Mouse (Mus musculus): ENCODE measurements around the gene Bora.
A peak's percentile ranks its signal among the peaks of the same experiment; 100 is the strongest.

Bora gene

DNA sequence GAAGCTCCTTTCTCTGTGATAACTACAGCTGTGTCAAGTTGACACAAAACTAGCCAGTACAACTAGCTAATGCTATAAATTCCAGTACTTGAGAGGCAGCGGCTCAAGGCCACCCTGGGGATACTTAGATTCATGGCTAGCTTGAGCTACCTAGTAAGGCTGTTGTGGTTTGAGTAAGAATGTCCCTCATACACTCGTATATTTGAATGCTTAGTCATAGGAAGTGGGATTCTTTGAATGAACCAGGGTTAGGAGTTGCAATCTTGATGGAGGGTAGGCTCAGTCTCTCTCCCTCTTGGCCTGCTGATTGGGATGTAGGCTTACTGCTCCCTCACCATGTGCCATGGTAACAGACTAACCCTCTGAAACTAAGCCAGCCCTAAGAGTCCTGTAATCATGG lies 17.1 kb downstream of the Bora start:
- DNase-seq (ENCODE audit: low spot score in 2 of 2): no peak

DNA sequence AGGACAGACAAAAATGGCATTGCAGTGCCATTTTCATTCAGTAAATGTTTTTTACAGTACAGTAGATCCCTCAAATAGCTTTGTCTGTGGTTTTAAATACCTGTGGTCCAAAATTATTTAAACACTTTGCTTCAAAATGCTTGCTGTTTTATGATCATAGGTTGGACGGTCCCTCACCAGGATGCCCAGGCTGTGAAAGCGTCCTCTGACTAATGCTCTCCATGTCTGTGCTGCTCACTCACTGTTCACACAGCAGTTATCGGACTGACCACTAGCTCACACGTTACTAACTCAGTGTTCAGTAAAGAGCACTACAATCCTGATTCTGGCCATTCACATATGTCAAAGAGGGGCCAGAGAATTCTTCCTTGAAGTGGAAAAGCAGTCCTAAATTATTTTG lies 25.1 kb downstream of the Bora start:
- no peak for DNase-seq (ENCODE audit: low spot score in 2 of 2)

DNA sequence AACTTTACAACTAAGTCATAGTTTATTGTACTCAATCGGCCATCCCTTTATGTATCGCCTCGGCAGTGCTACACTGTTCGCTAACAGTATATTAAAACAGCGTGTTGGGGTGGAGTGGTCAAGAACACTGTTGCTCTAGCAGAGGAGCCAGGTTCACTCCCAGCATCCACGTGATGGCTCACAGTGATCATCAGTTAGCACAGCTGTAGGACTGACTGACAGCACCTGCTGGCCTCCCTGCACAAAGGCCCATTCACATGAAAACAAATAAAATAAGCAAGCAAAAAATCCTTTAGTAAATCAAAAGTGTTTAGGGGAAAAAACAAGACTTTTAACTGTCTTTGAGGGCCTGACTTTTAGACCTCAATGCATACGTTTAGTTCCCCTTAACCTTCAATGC lies 42.9 kb downstream of the Bora start:
- DNase-seq (ENCODE audit: low spot score in 2 of 2): no peak

DNA sequence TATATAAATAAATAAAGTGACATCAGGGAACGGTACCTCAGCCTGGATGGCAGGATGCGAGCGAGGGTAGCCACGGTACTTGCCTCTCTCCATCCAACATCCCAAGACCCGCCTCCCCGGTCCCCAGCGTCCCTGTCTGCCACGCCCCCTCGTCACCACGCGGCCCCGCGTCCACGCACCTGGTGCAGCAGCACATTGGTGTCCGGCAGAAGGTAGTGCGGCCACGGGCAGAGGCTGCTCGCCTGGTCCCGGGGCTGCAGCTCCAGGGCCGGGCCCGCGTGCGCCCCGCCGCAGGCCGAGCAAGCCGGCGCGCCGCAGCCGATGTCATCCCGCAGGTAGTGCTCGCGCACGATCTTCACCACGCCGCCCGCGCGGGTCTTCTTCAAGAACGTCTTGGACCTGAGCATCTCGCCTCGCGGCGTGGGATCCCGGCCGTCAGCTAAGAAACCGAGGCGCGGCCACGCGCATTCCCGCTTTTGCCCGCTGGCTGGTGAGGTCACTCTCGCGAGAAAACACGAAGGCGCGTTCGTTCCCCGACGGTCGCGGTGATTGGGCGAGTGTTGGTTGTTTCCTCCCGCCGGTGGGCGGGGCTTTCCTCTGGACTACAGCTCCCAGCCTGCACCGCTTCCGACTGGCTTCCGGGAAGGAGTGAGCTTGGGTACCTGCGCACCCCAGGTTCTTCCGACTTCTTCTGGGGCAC lies 53.4 kb downstream of the Bora start, which contains the start of the genes Pibf1 and Dis3:
Gene Pibf1 (plus strand): TSS at position 158 of the 700 bp plus-strand sequence.
Gene Dis3 (minus strand): TSS at position 504 of the 700 bp plus-strand sequence.
- peak; percentile 97 to 99 for DNase-seq (ENCODE audit: low spot score in 2 of 2)

DNA sequence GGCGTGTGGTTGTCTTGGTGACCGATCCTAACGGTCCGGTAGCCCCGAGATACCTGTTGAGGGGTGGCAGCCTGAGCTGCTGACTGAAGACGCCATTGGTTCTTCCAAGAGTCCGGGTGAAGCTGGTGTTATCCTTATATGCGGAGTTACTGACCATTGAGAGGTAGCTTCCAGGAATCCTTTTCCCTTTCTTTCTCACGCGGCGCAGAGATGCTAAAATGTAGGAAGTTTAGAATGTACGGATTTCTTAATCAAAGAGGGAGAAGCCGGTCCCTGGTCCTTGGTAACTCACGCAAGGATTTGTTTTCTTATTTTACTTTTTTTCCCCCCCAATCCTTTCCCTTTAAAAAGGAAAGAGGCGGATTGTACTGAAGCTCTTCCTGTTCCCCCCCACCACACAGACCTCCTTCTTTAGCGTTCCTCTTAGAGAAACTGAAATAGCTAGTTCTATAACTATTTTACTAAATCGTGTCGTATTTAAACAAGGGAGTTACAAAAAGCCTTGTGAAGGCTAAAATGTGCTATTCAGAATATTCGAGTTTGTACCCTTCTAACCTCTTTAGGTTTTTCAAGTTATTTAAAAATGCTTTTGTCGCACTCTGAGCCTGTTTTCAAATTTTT lies 54.1 kb downstream of the Bora start:
- peak in 1 of 2 experiments; percentile 7 for DNase-seq (ENCODE audit: low spot score in 2 of 2)

DNA sequence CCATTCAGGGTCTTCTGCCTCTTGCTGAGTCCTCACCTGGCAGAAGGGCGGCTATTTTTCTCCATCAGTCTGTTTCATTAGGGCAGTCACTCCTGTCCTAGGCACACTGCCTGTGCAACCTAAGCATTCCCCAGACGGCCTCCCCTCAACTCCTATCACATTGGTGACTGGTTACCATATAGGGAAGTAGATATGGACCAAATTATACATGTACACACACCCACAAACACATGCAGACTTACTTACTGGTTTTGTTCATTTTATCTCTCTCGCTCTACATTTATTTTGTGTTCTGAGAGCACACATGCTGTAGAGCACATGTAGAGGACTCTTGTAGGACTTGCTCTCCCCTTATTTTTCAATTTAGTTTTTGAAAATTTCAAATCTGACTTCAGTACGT lies 57.0 kb downstream of the Bora start:
- DNase-seq (ENCODE audit: low spot score in 2 of 2): no peak

DNA sequence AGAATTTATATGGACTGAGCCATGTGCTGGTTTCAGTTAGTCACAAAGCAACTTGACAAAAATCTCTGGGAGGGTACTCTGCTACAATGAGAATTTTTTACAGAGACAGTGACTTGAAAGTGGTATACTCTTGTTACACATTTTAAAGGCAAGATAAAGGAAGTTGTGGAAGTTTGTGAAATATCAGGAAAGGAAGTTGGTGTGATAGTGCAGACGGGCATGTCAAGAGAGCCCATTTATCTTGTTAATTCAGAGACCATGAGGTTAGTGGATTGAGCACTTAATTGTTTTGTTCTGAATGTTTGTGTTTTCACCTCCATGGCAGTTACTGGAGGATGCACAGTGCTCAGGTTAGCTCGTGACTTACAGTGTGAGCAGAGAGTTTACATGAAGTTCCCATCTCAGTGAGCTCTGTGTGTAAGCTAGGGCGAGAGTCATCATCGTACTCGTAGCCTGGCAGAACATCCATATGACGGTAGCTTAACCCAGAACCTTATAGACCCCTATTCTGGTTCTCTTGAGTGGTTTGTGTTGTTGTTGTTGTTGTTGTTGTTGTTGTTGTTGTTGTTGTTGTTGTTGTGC lies 58.6 kb downstream of the Bora start:
- DNase-seq (ENCODE audit: low spot score in 2 of 2): no peak

DNA sequence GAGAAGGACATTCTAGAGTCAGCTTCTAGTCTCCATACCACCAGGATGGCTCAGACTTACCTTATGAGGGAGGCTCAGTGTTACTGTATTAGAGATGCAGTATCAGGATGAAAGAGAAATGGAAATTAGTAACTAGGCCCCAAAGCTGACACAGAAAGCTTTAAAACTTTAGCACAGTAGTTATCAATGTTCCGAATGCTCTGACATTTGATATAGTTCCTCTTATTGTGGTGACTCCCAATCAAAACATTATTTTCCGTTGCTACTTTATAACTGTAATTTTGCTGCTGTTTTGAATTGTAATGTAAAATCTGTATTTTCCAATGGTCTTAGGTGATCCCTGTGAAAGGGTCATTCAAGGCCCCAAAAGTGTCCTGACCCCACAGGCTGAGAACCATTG lies 60.6 kb downstream of the Bora start:
- no peak for DNase-seq (ENCODE audit: low spot score in 2 of 2)

DNA sequence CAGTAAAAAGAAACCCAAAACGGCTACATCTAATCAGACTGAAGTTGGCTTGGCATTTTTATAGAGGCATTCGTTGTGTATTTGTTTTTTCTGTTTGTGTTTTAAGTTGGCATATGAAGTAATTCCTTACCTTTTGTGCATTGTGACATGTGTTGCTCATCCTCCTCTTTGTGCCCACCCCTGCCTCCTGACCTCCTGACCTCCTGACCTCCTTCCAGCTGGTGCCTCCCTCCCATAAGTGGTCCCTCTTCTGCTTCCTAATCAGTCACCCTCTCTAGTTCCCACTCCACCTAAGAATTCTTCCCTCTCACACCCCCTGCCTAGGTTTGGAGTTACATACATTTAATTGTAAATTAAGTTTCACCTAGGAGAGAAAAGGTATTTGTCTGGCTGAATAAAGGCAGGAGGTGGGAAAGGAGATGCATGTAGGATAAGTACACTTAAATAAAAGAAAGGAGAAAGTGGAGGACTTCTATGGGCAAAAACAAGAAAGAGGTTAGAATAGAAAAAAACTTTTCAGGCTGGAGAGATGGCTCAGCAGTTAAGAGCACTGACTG lies 61.7 kb downstream of the Bora start:
- DNase-seq (ENCODE audit: low spot score in 2 of 2): no peak

DNA sequence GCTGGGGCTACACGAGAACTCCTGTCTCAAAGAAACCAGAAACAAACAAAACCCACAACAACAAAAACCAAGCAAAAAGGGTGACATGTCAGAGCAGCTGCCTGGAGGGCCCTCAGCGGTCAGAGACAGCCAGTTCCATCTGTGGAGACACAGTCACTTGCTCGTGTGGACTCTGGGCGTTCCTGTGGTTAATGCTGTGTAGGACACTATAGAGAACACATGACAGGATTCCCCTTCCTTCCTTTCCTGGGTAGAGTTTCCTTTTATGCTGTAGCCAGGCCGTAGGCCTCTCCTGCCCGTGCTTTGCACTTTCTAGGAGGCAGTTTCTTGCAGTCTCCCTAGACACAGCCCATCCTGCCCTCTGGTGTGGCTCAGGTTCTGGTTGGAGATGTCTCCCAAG lies 62.7 kb downstream of the Bora start:
- DNase-seq (ENCODE audit: low spot score in 2 of 2): no peak

DNA sequence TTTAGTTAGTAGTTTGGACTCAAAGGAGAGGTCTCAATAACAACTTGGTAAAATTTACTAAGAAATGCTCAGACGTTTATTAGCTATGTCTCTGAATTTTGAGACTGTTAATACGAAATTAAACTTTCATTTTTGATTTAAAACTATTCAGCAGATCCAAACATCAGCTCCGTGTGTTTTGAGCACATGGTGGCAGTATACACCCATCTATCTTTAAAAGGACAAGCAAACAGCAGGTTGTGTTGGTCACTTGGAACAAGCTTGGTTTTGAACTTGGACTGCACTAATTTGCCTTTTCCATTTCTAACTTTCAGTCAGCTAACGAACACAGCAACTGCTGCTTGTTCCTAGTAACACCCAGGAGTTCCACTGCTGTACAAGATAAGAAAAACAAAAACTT lies 71.6 kb downstream of the Bora start:
- no peak for DNase-seq (ENCODE audit: low spot score in 2 of 2)

DNA sequence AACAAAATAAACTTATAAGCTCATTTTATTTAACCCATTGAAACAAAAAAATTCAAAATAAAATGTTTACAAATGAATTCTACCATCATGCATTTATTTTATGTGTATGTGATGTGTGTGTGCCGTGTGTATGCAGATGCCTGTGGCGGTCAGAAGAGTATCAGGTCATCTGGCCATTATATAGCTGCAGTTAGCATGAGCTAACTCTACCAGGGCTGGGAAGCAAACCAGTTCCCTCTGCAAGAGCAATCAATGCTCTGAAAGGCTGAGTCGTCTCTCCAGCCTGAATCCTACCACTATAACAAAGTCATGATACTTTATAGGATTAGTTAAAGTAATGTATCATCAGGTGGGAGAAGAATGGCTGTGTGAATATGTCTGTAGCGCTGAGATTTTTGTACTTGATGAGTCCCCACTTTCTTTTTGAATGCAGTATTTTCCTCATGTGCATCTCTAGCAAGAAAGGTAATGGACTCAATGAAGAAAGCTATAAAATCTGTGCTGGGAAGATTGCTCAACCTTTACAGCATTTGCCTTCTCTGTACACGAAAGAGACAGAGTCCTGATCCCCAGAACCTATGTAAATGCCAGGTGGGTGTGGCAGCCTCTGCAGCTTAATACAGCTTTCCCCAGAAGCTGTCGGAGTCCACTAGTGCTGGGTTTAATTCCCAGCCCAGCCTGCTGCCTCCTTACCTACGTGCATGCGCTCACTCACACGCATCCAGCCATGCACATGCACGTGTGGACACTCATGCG lies 75.7 kb downstream of the Bora start:
- DNase-seq (ENCODE audit: low spot score in 2 of 2): no peak

DNA sequence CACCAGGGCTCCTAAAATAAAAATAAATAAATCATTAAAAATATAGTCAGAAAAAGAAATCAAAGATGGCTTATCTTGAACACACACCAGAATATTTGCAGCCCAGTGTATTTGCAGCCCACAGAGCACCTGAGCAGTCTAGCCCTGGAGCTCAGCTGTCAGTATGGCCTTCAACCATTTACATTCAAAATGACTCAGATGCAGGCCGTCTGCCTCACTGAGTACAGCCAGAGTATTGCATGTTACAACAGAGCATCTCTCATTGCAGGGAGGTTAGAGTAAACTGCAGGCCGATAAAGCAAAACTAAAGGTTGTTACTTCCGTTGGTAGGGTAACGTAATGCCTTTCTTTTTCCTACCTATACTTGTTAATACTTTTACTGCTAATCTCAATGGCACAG lies 78.1 kb downstream of the Bora start:
- DNase-seq (ENCODE audit: low spot score in 2 of 2): no peak
